In the genomic region with DNA sequence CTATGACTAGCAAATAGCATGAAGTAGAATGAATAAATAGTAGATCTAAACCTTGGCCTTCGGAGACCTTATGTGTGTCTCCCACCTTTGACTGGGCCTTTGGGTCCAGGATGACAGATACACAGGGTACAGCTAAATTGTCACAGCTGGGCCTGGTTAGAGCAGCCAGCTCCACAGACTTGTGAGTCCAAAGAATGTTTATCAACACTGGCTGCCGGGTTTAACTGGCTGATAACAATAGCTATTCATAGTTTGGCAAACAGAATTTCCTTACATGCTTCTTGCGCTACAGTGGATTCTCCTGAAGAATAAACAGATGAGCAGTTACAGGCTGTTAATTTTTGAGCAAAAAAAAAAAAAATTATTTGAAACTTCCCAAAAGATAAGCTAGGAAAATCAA, we compare ENCODE assay signal across 24 mouse cellular contexts. TPM values are rescaled to one million over a fixed set of nuclear protein-coding genes. Genes with fewer than 3 reads are reported as not detected.
"Had no signal": no experiment of that assay in that cellular context is flagged by ENCODE, and none has a peak within 500 bp of the region (broad histone marks: within the 10 kb centered on the region; RNA-seq: fewer than 3 reads in every experiment).

No protein-coding gene starts in this region.

- H3K4me2 ChIP-seq: limb, embryonic 12.5 days; limb, embryonic 15.5 days; liver, embryonic 11.5 days; midbrain, embryonic 13.5 days; neural tube, embryonic 13.5 days; stomach, embryonic 15.5 days had no signal

- H3K36me3 ChIP-seq: midbrain, embryonic 13.5 days; neural tube, embryonic 13.5 days had no signal

- H3K27me3 ChIP-seq: limb, embryonic 12.5 days; limb, embryonic 15.5 days; midbrain, embryonic 13.5 days; neural tube, embryonic 13.5 days; stomach, embryonic 15.5 days had no signal

- DNase-seq: kidney, adult 18-20 months; kidney, adult 9 months; kidney, postnatal 14 days; kidney, postnatal 4 days; left cerebral cortex, postnatal 4 days; liver, postnatal 0 days; retina, postnatal 1 day; right cerebral cortex, postnatal 25 days; spleen, adult 18-20 months; thymus, postnatal 25 days had no signal

- H3K9ac ChIP-seq: limb, embryonic 12.5 days; limb, embryonic 15.5 days; liver, embryonic 14.5 days; liver, postnatal 0 days; midbrain, embryonic 13.5 days; neural tube, embryonic 13.5 days; stomach, embryonic 15.5 days had no signal

- H3K4me1 ChIP-seq: midbrain, embryonic 10.5 days; midbrain, embryonic 13.5 days; neural tube, embryonic 13.5 days; stomach, embryonic 15.5 days had no signal

- H3K27ac ChIP-seq: limb, embryonic 12.5 days; limb, embryonic 15.5 days; liver, embryonic 14.5 days; macrophage; midbrain, embryonic 10.5 days; midbrain, embryonic 13.5 days; neural tube, embryonic 13.5 days; stomach, embryonic 15.5 days had no signal

- H3K9me3 ChIP-seq: limb, embryonic 12.5 days; limb, embryonic 15.5 days; midbrain, embryonic 10.5 days; midbrain, embryonic 13.5 days; neural tube, embryonic 13.5 days; stomach, embryonic 15.5 days had no signal

- H3K4me3 ChIP-seq: limb, embryonic 12.5 days; limb, embryonic 15.5 days; midbrain, embryonic 10.5 days; midbrain, embryonic 13.5 days; myocyte; neural tube, embryonic 13.5 days; stomach, embryonic 15.5 days had no signal

- ATAC-seq: liver, postnatal 0 days; midbrain, embryonic 13.5 days; midbrain, embryonic 16.5 days had no signal

RNA-seq across cellular contexts. Expression of a gene that starts 31.4 kb away (rescaled TPM):
- total RNA-seq: megakaryocyte, adult 5-6 weeks; monocyte, adult 5-6 weeks; neutrophil, adult 5-6 weeks had no signal
- polyA plus RNA-seq: macrophage had no signal
